Mouse (Mus musculus): ENCODE measurements around the gene Ccdc107.

GRCm38 (mm10) chr4:43490801-43491200 lies 1.9 kb upstream of the Ccdc107 start:
- TF ChIP-seq POLR2A (IDR thresholded peaks at IDR 0.05; ENCODE audit: insufficient read length, low read depth) (no peak), CEBPB (IDR thresholded peaks at IDR 0.05; ENCODE audit: insufficient read depth, poor library complexity, severe bottlenecking) (no peak), MAX (IDR thresholded peaks at IDR 0.05; ENCODE audit: low read depth) (no peak), USF1 (IDR thresholded peaks at IDR 0.05; ENCODE audit: low read depth) (no peak), MYOD1 (IDR thresholded peaks at IDR 0.05; ENCODE audit: control insufficient read depth in 1 of 3, insufficient read length in 2 of 3, low read depth in 2 of 3) (no peak), E2F4 (IDR thresholded peaks at IDR 0.05; ENCODE audit: insufficient read depth) (no peak), TCF12 (IDR thresholded peaks at IDR 0.05; ENCODE audit: insufficient read depth, poor library complexity, severe bottlenecking) (no peak), POLR2AphosphoS2 (IDR thresholded peaks at IDR 0.05; ENCODE audit: insufficient read length, low read depth) (no peak)

All from myocyte (in vitro differentiated cells).